Mouse (Mus musculus) right cerebral cortex, postnatal 4 days (tissue): ENCODE data around the gene Ak5.

Source experiments
- DNase-seq: peaks from one replicate; pipeline ENCODE4 v3.0.0-alpha.2; 2022

Ak5 gene

GRCm38 (mm10) chr3:152561708-152562107, 106.5 kb downstream of the Ak5 start:
- no peak for DNase-seq

- no peak for DNase-seq
Observed at GRCm38 (mm10) chr3:152559295-152559694, 108.9 kb downstream of the Ak5 start.

- DNase-seq = no peak
Observed at GRCm38 (mm10) chr3:152558106-152558505, 110.1 kb downstream of the Ak5 start.

- no peak for DNase-seq
Observed at GRCm38 (mm10) chr3:152557659-152558058, 110.5 kb downstream of the Ak5 start.

GRCm38 (mm10) chr3:152556919-152557318, 111.2 kb downstream of the Ak5 start:
- DNase-seq = no peak

- DNase-seq = no peak
Observed at GRCm38 (mm10) chr3:152556435-152556834, 111.7 kb downstream of the Ak5 start.

- DNase-seq = no peak
Observed at GRCm38 (mm10) chr3:152555216-152555615, 112.9 kb downstream of the Ak5 start.

- DNase-seq = no peak
Observed at GRCm38 (mm10) chr3:152554366-152554765, 113.8 kb downstream of the Ak5 start.

- no peak for DNase-seq
Observed at GRCm38 (mm10) chr3:152552641-152553040, 115.5 kb downstream of the Ak5 start.

GRCm38 (mm10) chr3:152550528-152551115, 117.5 kb downstream of the Ak5 start:
- DNase-seq = no peak

- DNase-seq = no peak
Observed at GRCm38 (mm10) chr3:152550031-152550430, 118.1 kb downstream of the Ak5 start.

- no peak for DNase-seq
Observed at GRCm38 (mm10) chr3:152544921-152545320, 123.2 kb downstream of the Ak5 start.

GRCm38 (mm10) chr3:152542298-152542697, 125.9 kb downstream of the Ak5 start:
- DNase-seq = no peak

GRCm38 (mm10) chr3:152530344-152530743, 137.8 kb downstream of the Ak5 start:
- no peak for DNase-seq

- DNase-seq = no peak
Observed at GRCm38 (mm10) chr3:152529058-152529972, 138.8 kb downstream of the Ak5 start.

- no peak for DNase-seq
Observed at GRCm38 (mm10) chr3:152526721-152527120, 141.4 kb downstream of the Ak5 start.

GRCm38 (mm10) chr3:152523315-152523638, 144.9 kb downstream of the Ak5 start:
- DNase-seq = no peak

- no peak for DNase-seq
Observed at GRCm38 (mm10) chr3:152522634-152523314, 145.4 kb downstream of the Ak5 start.

- DNase-seq = no peak
Observed at GRCm38 (mm10) chr3:152521054-152521453, 147.1 kb downstream of the Ak5 start.

- no peak for DNase-seq
Observed at GRCm38 (mm10) chr3:152520074-152520473, 148.1 kb downstream of the Ak5 start.

- no peak for DNase-seq
Observed at GRCm38 (mm10) chr3:152519556-152519955, 148.6 kb downstream of the Ak5 start.

- DNase-seq = no peak
Observed at GRCm38 (mm10) chr3:152516569-152516968, 151.6 kb downstream of the Ak5 start.

GRCm38 (mm10) chr3:152515959-152516358, 152.2 kb downstream of the Ak5 start:
- DNase-seq = no peak

- no peak for DNase-seq
Observed at GRCm38 (mm10) chr3:152512517-152512916, 155.6 kb downstream of the Ak5 start.
